In genomic region chr4:105316478-105317206, GRCm38 (mm10) we compare ENCODE assay signal across 10 mouse cellular contexts.
A peak's percentile ranks its signal among the peaks of the same experiment; 100 is the strongest.
DNase-seq lines count a peak whose midpoint lies in the region; ATAC-seq and TF ChIP-seq lines count a peak whose summit lies in the region.
"Had no signal": no experiment of that assay in that cellular context is flagged by ENCODE, and none has a peak within 500 bp of the region (broad histone marks: within the 10 kb centered on the region; RNA-seq: fewer than 3 reads in every experiment).

No protein-coding gene starts in this region.

- H3K4me2 ChIP-seq in midbrain, postnatal 0 days (ENCODE audit: low read depth, low read length, poor library complexity, severe bottlenecking) = no peak overlapping the region
- H3K4me2 ChIP-seq: embryonic facial prominence, embryonic 15.5 days; stomach, embryonic 15.5 days had no signal

- peak overlapping the region; percentile 31 for H3K4me3 ChIP-seq in bone marrow macrophage, adult 2 months (ENCODE audit: insufficient read depth, low read length)
- H3K4me3 ChIP-seq in lung, adult 2 months (replicated peaks; ENCODE audit: extremely low read depth, low read depth, low read length) = no peak overlapping the region
- H3K4me3 ChIP-seq in midbrain, postnatal 0 days (ENCODE audit: low read depth, low read length) = no peak overlapping the region
- H3K4me3 ChIP-seq: embryonic facial prominence, embryonic 15.5 days; stomach, embryonic 15.5 days had no signal

- 36% methylated on average over 12 of the region's 12 CpGs for WGBS in lung, adult 2 months
- 81% methylated on average over 12 of the region's 12 CpGs for WGBS in midbrain, postnatal 0 days

- 0 out of 2 replicates have a peak overlapping the region, but pooled peaks have one; percentile 15 for H3K27ac ChIP-seq in bone marrow macrophage, adult 2 months (ENCODE audit: insufficient read depth, low read depth, low read length)
- no peak overlapping the region for H3K27ac ChIP-seq in midbrain, postnatal 0 days (ENCODE audit: low read depth, low read length)
- H3K27ac ChIP-seq: embryonic facial prominence, embryonic 15.5 days; stomach, embryonic 15.5 days had no signal

- no peak for ATAC-seq in midbrain, postnatal 0 days (ENCODE audit: low FRiP score)

- no peaks in the 10 kb centered on the region for H3K27me3 ChIP-seq in splenic B cell, adult 2 months (ENCODE audit: control insufficient read depth, insufficient read depth, low read length, poor library complexity, severe bottlenecking)
- H3K27me3 ChIP-seq in midbrain, postnatal 0 days (ENCODE audit: insufficient read depth, low read length) = no peaks in the 10 kb centered on the region
- H3K27me3 ChIP-seq: embryonic facial prominence, embryonic 15.5 days; stomach, embryonic 15.5 days had no signal

- H3K9ac ChIP-seq in midbrain, postnatal 0 days (replicated peaks; ENCODE audit: low read length, poor library complexity, severe bottlenecking) = no peak overlapping the region
- H3K9ac ChIP-seq: embryonic facial prominence, embryonic 15.5 days; stomach, embryonic 15.5 days had no signal

- DNase-seq in urinary bladder, postnatal 36 days (ENCODE audit: low spot score in 2 of 2) = peak; percentile 42 to 47
- no peak for DNase-seq in urinary bladder, postnatal 10 days (ENCODE audit: low spot score)
- peak; percentile 58 for DNase-seq in lung, adult 2 months
- peak; percentile 91 for DNase-seq in splenic B cell, adult 2 months (ENCODE audit: low read depth, low spot score)
- no peak for DNase-seq in midbrain, postnatal 0 days (ENCODE audit: low spot score)
- no peak for DNase-seq in right cerebral cortex, postnatal 14 days
- DNase-seq in cerebellum, adult 8-10 months = no peak

- peaks cover 8% of the 10 kb centered on the region for H3K4me1 ChIP-seq in bone marrow macrophage, adult 2 months (ENCODE audit: control insufficient read depth, insufficient read depth, low read length)
- peaks cover 5% of the 10 kb centered on the region; the same call in 1 of the 2 replicates for H3K4me1 ChIP-seq in lung, adult 2 months (ENCODE audit: control insufficient read depth, insufficient read depth, low read length)
- H3K4me1 ChIP-seq in midbrain, postnatal 0 days (ENCODE audit: insufficient read depth, low read length) = no peaks in the 10 kb centered on the region
- H3K4me1 ChIP-seq: embryonic facial prominence, embryonic 15.5 days; stomach, embryonic 15.5 days had no signal

- TF ChIP-seq CTCF in bone marrow macrophage, adult 2 months (IDR thresholded peaks at IDR 0.05; ENCODE audit: low read depth, low read length) = peak; percentile 92
- peak; percentile 82 for TF ChIP-seq CTCF in lung, adult 2 months (IDR thresholded peaks at IDR 0.05; ENCODE audit: insufficient read depth, low read length)
- TF ChIP-seq CTCF in midbrain, postnatal 0 days (IDR thresholded peaks at IDR 0.05) = no peak; the same call in 1 of the 2 replicates

- no peaks in the 10 kb centered on the region for H3K9me3 ChIP-seq in midbrain, postnatal 0 days (ENCODE audit: low read length)
- H3K9me3 ChIP-seq: embryonic facial prominence, embryonic 15.5 days; stomach, embryonic 15.5 days had no signal

- TF ChIP-seq POLR2A in bone marrow macrophage, adult 2 months (IDR thresholded peaks at IDR 0.05; ENCODE audit: borderline replicate concordance, low read depth, low read length) = no peak
- TF ChIP-seq POLR2A in lung, adult 2 months (IDR thresholded peaks at IDR 0.05; ENCODE audit: borderline replicate concordance, extremely low read depth, low read depth, low read length) = no peak

- no peaks in the 10 kb centered on the region for H3K36me3 ChIP-seq in splenic B cell, adult 2 months (ENCODE audit: control insufficient read depth, insufficient read depth, low read length, poor library complexity, severe bottlenecking)
- no peaks in the 10 kb centered on the region for H3K36me3 ChIP-seq in midbrain, postnatal 0 days (ENCODE audit: insufficient read depth, low read length)
- H3K36me3 ChIP-seq: embryonic facial prominence, embryonic 15.5 days; stomach, embryonic 15.5 days had no signal

Comparison
In these comparisons a context has a peak if more than half of its experiments do, and no peak if none do; other contexts are left out.
1. DNase-seq: peak in urinary bladder, postnatal 36 days (2 of 2), lung, adult 2 months (single experiment) and splenic B cell, adult 2 months (single experiment); none in urinary bladder, postnatal 10 days (single experiment), midbrain, postnatal 0 days (single experiment), right cerebral cortex, postnatal 14 days (single experiment) and cerebellum, adult 8-10 months (single experiment).